Mouse (Mus musculus) left cerebral cortex, adult 9 months (tissue): Measurements from ENCODE around the gene Tsc22d2.
"Not testable (repeated sequence)": the region's sequence is repeated elsewhere in the genome, so short reads cannot be mapped to it uniquely, and the experiment has no call there.

Source experiments
- DNase-seq, 2 experiments: peaks; one replicate each; pipeline ENCODE4 v3.0.0; 2022; ENCODE audit warnings: low spot score in 2 of 2

Gene Tsc22d2

DNA sequence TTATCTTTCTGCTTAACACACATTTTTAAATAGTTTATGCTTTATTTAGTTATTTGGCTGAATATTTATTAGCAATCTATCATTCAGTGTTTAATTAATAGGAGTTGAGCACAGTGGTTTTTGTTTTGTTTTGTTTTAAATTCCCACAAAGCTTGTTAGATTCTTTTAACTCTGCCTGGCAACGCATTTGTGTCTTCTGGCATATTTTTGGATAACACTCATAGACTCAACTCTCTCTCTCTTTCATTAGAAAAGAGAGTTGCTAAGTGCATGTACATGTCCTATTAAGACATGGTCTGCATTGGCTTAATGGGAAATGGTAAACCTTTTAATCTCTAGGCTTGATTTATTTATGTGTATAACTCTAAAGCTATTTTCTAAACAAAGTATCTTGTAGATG lies 14.3 kb downstream of the Tsc22d2 start:
- no peak for DNase-seq

GRCm38 (mm10) chr3:58434414-58434813 lies 19.9 kb downstream of the Tsc22d2 start:
- no peak for DNase-seq

DNA sequence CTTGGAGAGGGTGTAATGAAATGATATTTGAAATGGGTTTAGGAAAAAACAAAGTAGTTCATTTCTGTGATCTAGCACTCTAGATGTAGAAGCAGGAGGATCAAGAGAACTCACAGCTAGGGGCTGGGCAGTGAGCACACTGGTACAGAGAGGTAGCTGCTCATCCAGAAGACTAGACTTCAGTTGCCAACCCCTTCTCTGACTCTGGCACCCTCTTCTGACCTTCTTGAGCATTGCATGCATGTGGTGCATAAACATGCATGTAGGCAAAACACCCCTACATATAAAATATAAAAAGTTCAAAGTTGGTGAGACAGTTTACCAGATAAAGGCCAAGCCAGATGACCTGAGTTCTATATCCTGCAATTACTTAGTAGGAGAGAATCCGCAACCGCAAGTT lies 33.7 kb downstream of the Tsc22d2 start:
- DNase-seq, result no peak

DNA sequence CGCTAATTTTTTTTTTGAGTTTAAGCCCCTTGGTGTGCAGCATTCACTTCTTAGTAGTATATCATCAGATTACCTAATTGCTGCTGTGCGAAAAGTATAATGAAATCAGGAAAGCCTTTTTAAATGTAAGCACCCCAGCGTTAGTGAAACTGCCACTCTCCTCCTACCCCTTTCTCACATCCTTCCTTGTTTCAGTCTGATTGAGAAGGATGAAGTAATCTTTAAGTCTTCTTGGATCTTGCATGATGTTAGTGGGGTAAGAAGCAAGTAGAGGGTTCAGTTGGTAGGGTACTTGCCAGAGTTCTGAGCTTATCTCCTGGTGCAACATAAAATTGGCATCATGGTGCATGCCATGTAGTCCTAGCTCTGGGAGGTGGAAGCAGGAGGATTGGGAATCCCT lies 35.0 kb downstream of the Tsc22d2 start:
- DNase-seq, result no peak

- DNase-seq, result no peak
Observed at GRCm38 (mm10) chr3:58454414-58455205, 40.1 kb downstream of the Tsc22d2 start.

GRCm38 (mm10) chr3:58455255-58455654 lies 40.7 kb downstream of the Tsc22d2 start:
- no peak for DNase-seq

GRCm38 (mm10) chr3:58469655-58470437 lies 55.3 kb downstream of the Tsc22d2 start:
- no peak for DNase-seq

- DNase-seq, result not testable (repeated sequence)
Observed at GRCm38 (mm10) chr3:58475298-58475697, 60.8 kb downstream of the Tsc22d2 start.

DNA sequence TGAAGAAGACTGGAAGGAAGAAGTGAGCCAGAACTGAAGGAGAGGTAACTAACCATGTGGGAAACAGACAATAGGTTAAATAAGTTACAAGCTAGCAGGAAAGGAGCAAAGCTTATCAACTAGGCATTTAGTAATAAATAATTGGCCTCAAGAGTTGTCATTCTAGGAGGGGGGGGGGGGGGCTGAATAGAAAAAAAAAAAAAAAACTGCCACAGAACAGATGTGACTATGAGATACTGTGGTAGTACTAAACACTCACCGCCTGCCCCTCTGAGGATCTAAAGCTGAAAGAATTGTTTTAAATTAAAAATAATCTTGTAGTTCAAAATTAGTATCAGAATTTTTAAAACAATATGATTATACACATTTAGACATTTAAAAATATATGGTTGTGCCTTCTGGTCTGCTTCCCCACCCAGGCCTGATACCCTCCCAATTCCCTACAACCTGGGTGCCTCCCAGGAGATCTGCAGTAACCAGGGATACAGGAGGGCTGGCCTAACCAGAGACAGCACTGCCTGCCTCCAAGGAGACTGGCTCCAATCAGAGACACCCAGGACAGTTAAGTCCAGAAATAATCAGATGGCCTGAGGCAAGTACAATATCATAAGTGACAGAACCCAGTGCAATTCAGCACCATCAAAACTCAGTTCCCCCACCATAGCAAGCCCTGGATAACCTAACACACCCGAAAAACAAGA lies 64.4 kb downstream of the Tsc22d2 start:
- no peak for DNase-seq

GRCm38 (mm10) chr3:58485883-58486282 lies 71.4 kb downstream of the Tsc22d2 start:
- DNase-seq, result no peak

- no peak for DNase-seq
Observed at GRCm38 (mm10) chr3:58487121-58487520, 72.6 kb downstream of the Tsc22d2 start.

GRCm38 (mm10) chr3:58487999-58488775 lies 73.7 kb downstream of the Tsc22d2 start:
- no peak for DNase-seq

DNA sequence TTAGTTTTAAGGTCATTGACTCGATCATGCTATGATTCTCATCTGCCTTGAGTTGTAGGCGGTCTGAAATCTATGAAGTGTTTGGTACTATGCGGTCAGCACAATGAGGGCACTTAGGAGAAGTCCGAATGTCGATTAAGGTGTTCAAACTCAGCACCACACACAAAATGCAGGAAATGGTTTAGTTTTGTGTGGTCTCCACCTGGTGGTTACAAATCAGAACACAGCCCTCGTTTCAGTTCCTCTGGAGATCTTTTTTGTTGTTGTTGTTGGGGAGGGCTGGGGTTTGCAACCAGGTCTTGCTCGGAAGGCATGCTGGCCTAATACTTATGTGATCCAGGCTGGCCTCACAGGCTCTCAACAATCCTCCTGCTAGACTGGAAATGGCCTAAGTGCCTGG lies 76.3 kb downstream of the Tsc22d2 start:
- peak in 1 of 2 experiments; percentile 52 for DNase-seq

DNA sequence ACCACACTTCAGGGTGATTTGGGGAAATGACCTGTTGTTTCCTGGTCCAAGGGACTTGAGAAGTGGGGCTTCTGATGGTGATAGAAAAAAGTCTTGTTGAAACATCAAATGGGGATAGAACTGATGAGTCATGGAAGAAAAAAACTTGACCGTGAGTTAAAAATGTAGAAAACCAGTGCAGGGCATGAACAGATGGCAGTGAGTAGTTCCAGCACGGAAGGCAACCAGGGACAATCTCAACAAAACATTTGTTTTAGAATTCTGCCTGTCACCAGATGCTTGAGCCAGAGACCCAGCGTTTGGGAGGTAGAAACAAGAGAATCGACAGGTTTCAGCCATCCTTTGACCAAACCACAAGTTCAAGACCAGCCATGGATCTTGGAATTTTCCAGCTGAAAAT lies 79.1 kb downstream of the Tsc22d2 start:
- DNase-seq, result peak in 1 of 2 experiments; percentile 44

DNA sequence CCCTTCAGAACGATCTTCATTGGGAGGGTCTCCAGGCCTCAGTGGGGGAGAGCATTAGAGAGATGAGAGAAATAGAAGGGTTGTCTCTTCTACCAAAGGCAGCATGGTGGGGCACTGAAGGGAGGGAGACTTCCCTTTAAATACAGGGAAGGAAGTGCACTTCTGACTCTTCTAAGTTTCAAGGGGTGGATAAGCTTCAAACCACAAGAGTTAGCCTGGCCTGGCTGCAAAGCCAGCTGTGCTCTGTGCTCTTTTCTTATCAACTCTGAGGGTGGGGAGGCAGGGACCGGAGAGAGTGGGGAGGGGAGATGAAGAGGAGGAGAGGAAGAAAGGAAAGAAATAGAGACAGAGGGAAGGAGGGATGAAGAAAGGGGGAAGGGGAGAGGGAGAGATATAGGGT lies 87.4 kb downstream of the Tsc22d2 start:
- no peak for DNase-seq

DNA sequence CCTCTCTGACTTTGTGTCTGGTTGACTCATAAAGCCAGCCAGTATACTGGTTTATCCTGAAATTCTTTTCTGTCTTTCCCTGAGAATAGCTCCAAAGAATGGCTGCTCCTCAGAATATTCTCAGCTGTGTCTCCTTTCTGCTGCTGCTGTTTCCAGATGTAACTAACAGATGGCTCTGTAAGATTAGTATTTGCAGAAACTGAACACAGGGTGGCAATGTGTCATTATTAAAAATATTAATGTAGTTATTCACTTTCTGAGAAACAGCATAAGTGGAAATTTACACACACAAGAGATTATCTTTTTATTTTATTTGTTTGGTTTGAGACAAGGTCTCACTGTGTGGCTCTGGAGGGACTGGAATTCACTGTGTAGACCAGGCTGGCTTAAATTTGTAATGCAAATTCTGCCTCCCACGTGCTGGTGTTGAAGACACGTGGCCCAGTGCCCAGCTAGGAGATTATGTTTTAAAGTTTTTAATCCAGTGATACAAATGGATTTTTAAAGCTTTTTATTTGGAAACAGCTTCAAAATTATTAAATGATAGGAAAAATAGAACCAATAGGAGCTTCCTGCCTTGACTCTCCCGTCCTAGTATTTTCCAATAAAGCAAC lies 89.3 kb downstream of the Tsc22d2 start:
- no peak for DNase-seq

- no peak for DNase-seq
Observed at GRCm38 (mm10) chr3:58504676-58505075, 90.2 kb downstream of the Tsc22d2 start.

DNA sequence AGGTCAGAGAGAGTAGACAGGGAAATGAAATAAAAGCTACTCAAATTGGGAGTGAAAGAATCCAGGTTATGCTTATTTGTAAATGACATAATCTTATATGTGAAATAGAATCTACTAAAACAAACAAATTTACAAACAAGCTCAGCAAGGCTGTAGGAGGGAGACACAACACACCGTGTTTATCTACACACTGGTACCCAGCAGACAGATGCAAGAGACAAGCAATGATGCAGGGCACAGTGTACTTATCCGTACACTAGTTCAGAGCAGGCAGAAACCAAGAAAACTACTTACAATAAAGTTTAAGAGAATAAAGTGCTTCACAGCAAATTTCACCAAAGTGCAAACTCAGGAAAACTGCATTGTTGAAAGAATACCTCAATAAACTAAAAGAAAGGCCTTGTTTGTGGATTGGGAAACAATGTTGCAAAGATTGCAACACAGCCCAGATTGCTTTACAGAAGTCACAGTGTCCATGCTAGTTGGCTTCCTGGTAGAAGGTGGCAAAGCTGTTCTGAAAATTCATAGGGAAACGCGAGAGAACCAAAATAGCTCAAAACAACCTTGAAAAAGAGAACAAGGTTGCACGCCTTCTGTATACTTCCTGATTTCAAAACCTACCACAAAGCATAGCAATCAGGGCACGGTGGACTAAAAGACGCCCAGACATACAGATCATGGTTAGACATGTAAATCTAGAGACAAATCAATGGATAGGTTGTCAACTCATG lies 93.7 kb downstream of the Tsc22d2 start:
- no peak for DNase-seq

GRCm38 (mm10) chr3:58511581-58511980 lies 97.1 kb downstream of the Tsc22d2 start:
- no peak for DNase-seq

DNA sequence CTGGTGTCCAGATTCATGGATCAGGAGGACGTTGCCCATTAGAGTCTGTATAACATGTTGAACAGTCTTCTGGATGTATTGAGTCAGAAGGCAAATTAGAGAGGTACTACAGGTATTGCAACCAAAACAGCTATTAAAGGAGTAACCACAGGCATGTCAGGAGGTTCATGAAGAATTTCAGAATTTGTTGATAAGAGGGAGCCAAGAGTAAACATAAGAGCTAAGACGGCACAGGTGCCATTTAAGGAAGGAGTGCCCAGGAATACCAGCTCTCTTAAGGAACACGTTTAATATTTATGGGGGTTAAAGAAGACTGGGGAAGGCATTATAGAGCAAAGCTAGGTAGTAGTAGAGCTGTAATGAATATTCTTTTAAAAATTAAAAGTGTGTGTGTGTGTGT lies 98.2 kb downstream of the Tsc22d2 start:
- DNase-seq, result no peak

GRCm38 (mm10) chr3:58513483-58513882 lies 99.0 kb downstream of the Tsc22d2 start:
- no peak for DNase-seq
